Mouse (Mus musculus) T-cell, adult 66 days (primary cell): Measurements from ENCODE around the gene Sap30bp. TPM values are rescaled to one million over a fixed set of nuclear protein-coding genes. Genes with fewer than 3 reads are reported as not detected.

ENCODE experiments used
- total RNA-seq, 2 experiments: library from RNA; stranded (reverse); gene quantifications; 3 replicates in 1 of 2; 4 replicates in 1 of 2; pipeline ENCODE4 v1.2.4; 2023

Sap30bp gene
- total RNA-seq, result 10 to 100 TPM; 41.0 to 56.5 TPM

DNA sequence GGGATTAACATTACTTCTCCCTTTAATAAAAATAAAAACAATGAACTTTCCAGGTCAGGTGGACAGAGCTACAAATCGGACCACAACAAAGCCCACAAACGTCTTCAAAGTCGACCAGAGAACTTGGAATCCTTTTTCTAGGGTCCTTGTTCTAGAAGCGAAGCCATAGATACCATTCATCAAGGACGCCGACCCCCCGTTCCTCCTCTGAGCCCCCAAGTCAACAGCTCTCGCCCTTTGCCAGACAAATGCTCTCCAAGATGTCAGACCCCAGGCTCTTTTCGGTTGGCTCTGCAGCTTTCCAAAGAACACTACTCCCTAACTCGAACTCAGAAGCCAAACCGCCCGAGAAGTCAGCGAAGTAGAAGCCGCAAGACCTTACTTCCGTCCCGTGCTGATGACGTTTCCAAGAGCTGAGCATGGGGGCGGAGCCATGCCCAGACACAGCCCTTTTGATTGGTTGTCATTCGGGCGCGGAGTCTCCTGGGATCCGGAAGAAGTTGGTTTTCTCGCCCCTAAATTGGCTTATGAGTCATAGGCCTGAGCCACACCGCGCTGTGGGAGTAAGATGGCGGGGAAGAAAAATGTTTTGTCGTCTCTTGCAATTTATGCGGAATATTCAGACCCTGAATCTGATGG lies at the start of gene Sap30bp, which contains the start of gene Recql5:
Sap30bp (plus strand) TSS at position 175 of the 639 bp plus-strand sequence.
Recql5 (minus strand) TSS at position 370 of the 639 bp plus-strand sequence.

DNA sequence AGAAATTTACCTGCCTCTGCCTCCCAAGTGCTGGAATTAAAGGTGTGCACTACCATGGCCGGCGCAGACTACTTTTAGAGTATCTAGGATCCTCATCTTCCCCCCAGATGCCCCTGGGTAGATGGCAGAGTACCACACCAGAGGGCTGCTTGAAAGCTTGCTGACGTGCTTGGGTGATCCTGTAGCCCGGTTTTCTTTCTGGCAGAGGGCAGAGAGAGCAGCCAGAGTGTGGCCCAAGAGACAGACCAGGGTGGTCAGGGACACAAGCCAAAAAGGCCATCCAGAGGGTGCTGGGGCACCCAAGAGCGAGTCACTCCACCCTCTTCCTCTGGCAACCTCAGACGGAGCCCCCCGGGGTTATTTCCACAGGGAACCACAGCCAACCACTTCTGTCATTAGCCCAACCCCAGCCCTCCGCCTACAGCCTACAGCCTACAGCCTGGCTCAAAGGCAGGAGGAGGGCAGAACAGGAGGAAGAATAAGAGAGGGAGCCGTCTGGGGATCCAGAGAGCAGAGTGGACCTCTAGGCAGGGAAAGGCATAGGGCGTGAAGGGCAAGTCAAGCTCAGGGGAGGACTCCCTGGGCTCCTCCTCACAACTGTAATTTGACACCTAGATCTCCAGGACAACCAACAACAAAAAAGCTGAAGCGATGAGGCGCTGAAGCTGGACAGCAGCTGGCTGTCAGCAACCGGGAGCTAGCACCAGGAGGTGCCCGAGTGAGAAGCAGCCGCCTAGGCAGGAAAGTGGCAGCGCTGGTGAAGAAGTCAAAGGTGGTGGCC lies 33.4 kb upstream of the Sap30bp start, which contains the start of gene Smim5:
Smim5 (plus strand) TSS at position 481 of the 781 bp plus-strand sequence.

DNA sequence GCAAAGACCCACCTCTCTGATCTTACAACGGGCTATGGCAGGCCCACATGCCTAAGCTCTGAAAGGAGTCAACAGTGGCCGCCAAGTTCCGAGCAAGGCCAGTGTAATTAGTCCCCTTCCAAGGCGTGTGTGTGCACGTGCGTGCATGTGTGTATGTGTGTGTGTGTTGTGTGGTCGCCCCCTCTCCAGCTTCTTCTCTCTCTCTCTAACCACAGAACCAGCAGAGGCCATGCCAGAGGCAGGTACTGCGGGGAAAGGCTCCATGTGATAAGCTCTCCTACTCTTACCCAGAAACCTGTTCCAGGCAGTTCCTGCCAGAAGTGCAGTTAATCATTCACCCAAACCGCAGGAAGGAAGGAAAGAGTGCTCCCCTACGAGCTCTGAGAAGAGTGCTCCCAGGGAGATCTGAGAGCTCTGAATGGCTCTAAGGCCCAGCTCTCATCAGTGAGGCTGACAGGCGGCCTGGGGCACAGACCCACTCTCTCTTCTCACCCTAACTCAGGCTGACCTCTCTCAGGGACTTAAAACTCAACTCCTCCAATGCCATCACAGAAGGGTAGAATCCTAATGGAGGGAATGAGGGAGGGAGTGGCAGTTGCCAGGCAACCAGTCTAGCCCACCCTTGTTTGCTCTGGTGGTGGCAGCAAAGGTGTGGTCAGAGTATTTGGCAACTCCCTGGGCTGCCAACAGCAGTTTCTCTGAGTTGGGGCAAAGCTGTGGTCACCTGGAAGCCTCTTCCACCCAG lies 21.3 kb upstream of the Sap30bp start, which contains the start of gene Smim6:
Smim6 (plus strand) TSS at position 386 of the 745 bp plus-strand sequence.

DNA sequence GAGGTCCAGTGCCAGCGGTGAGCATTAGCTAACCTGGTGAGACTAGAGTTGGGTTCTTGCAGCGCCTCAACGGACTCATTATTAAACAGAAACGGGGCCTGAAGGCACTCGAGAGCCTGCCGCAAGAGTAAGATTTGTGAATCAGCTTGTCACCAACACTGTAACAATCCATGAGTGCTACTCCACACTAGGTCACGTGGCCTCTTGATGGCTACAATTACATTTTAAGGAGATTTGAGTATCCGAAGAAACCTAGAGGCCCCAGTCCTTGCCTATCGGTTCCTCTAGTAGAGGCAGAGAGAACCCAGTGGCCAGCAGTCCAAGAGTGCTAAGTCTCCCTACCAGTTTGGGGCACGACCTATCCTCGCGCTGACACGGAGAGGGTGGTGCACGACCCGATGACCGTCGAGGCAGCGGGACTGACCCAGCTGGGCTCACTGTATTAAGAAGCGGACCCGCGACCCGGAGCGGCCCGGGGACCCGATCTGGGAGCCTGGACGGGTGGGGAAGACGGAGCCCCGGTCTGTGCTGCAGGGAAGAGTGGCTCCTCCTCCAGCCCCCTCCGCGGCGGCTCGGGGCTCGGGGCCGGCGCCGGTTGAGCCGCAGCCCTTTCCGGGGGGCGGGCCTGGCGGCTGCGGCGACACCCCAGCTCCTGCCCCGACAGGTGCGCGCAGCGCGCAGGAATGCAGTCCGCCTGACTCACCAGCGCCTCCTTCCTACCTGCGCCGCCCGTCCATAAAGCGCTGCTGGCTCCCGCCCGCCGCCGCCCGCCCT lies 41.4 kb downstream of the Sap30bp start, which contains the start of gene Itgb4:
Itgb4 (plus strand) TSS at position 401 of the 774 bp plus-strand sequence.

DNA sequence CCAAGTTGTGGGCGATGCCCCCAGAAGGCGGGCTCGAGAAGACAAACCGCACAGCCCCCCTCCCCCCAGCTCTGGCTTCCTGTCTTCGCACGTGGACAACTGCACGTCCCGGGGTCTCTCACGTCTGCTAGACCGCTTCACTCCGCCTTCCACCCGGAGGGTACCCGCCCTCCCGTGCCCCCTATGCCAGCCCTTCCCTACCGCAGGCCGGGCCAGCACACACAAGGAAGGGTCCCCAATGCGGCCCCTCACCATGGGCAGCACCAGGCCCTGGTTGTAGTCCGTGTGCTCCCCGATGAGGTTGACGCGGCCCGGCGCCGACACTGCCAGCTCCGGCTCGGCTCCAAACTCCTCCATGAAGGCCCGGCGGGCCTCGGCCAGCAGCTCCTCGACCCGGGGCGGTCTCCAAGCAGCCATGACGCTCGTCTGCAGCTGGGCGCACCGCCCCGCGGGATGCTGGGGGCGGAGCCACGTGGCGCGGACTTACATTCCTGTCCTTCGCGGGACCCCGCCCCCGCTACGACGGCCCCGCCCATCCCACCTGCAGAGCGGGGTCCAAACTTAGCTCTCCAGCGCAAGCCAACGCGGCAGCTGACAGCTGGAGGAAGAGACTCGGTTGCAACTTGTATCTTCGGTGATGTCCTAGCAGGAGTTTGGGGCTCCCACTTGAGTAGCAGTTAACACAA lies 79.3 kb downstream of the Sap30bp start, which contains the start of gene Galk1:
Galk1 (minus strand) TSS at position 458 of the 686 bp plus-strand sequence.

Other genes starting within 250 kb of the Sap30bp start
- 100 to 1,000 TPM; 135 to 150 TPM for gene Grb2, start 224.7 kb upstream of the Sap30bp start, total RNA-seq
- 10 to 100 TPM; 66.9 to 67.1 TPM for gene Tmem94, start 167.8 kb upstream of the Sap30bp start, total RNA-seq
- gene Caskin2, start 119.6 kb upstream of the Sap30bp start, total RNA-seq, result 1 to 10 TPM; 1.8 to 2.3 TPM
- 10 to 100 TPM; 24.8 to 26.0 TPM for gene Tsen54, start 118.6 kb upstream of the Sap30bp start, total RNA-seq
- 10 to 100 TPM; 40.6 to 43.0 TPM for gene Llgl2, start 109.2 kb upstream of the Sap30bp start, total RNA-seq
- gene Myo15b, start 74.9 kb upstream of the Sap30bp start, total RNA-seq, result 1 to 10 TPM in 1 of 2 experiments, not detected in 1; 1.2 TPM
- 1 to 10 TPM; 2.2 to 2.4 TPM for gene Smim5, start 33.3 kb upstream of the Sap30bp start, total RNA-seq
- gene Smim6, start 21.3 kb upstream of the Sap30bp start, total RNA-seq, result not detected
- 10 to 100 TPM; 21.4 to 23.4 TPM for gene Recql5, start 195 bp downstream of the Sap30bp start, total RNA-seq
- gene Itgb4, start 41.4 kb downstream of the Sap30bp start, total RNA-seq, result under 1 TPM in 1 of 2 experiments, not detected in 1; 0.12 TPM
- 10 to 100 TPM; 16.1 to 20.7 TPM for gene Galk1, start 79.4 kb downstream of the Sap30bp start, total RNA-seq
- 1,000 to 10,000 TPM; 1,503 to 1,566 TPM for gene H3f3b, start 94.7 kb downstream of the Sap30bp start, total RNA-seq
- gene Unk, start 97.0 kb downstream of the Sap30bp start, total RNA-seq, result 10 to 100 TPM; 49.6 to 53.8 TPM
- 10 to 100 TPM; 87.7 TPM for gene Unc13d, start 144.7 kb downstream of the Sap30bp start, total RNA-seq
- gene Wbp2, start 153.7 kb downstream of the Sap30bp start, total RNA-seq, result 100 to 1,000 TPM; 145 to 163 TPM
- 1 to 10 TPM; 1.9 to 3.2 TPM for gene Trim47, start 193.9 kb downstream of the Sap30bp start, total RNA-seq
- gene Trim65, start 197.8 kb downstream of the Sap30bp start, total RNA-seq, result 10 to 100 TPM; 37.9 to 43.8 TPM
- gene Mrpl38, start 205.6 kb downstream of the Sap30bp start, total RNA-seq, result 10 to 100 TPM; 47.3 to 65.1 TPM
- 10 to 100 TPM; 27.4 to 31.2 TPM for gene Fbf1, start 234.9 kb downstream of the Sap30bp start, total RNA-seq